Mouse (Mus musculus) cerebellum, postnatal 4 days (tissue): ENCODE data around the gene Gjd3.
"Not testable (repeated sequence)": the region's sequence is repeated elsewhere in the genome, so short reads cannot be mapped to it uniquely, and the experiment has no call there.

Experiments
- DNase-seq, 2 experiments: peaks; one replicate each; pipeline ENCODE4 v3.0.0; 2022; ENCODE audit warnings: low spot score in 2 of 2, mixed read lengths in 1 of 2

Gjd3 gene

DNA sequence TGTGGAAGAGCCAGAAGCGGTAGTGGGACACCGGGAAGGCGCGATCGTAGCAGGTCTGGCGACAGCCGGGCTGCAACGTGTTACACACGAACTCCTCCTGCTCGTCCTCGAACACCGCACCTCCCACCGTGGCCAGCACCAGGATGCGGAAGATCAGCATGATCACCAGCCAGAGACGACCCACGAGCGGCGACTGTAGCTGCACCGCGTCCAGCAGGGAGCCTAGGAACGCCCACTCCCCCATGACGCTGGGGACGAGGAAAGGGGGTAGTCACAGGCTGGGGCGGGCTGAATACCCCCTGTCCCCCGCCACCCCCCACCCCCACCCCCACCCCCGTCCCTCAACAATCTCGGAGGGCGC lies at the start of gene Gjd3:
Gene Gjd3 (minus strand): TSS at position 244 of the 361 bp plus-strand sequence.
- no peak for DNase-seq

DNA sequence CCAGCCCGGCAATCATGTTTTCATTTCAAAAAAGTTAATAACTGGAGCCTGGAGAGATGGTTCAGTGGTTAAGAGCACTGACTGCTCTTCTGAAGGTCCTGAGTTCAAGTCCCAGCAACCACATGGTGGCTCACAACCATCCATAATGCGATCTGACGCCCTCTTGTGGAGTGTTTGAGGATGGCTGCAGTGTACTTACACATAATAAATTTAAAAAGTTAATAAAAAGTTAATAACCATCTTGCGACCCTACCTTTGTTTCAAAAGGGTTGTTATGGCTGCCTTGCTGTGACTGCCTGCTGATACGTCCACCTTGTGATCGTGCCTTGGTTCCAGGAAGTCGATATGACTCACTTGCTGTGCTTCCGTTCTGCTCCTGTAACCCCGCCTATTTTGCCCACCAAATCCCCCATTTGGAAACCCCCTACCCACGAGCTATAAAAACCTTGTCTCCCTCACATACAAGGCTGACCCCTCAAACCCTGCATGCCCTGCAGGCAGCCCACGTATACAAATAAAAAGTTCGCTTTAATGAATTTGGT lies 44.2 kb upstream of the Gjd3 start:
- no peak for DNase-seq

DNA sequence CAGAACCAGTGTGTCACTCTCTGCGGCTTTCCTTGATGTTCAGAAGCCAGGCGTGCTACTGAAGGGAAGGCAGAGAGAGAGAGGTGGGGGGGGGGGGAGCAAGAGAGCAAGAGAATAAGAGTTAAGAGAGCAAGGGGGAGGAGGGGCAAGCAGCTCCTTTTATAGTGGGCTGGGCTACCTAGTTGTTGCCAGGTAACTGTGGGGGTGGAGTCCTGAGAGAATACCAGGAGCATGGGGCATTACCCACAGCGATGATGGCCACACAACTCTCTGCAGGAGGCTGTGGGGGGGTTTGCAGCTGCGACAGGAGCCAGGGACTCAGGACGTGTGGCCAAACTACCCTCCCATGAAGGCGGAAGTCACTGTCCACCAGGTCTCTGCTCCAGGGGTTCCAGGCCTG lies 43.1 kb upstream of the Gjd3 start:
- no peak for DNase-seq

DNA sequence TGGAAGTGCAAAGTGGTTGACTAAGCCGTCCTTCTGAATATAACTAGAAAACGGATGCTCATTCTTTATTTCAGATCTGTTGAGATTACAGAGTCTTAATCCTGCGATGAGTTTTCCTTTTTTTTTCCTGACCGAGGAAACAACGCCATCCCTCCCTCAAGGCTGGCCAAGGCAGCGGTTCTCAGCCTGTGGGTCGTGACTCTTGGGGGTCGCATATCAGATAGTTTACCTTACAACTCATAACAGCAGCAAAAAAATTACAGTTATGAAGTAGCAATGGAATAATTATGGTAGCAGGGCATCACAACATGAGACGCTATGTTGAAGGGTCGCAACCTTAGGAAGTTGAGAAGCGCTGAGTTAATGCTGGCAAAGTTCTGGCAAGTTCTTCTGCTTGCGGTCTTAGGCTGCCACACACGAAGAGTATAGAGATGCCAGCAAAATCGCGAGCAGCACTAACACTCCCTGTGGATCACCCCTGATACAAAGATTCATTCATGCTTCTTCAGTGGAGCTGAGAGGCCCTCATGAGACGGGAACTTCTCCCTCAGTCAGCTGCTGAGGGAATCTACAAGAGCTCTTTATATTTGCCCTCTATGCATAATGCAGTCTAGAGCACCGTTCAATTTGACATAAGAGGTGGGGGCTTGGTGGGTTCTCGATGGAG lies 41.8 kb upstream of the Gjd3 start:
- DNase-seq = no peak

DNA sequence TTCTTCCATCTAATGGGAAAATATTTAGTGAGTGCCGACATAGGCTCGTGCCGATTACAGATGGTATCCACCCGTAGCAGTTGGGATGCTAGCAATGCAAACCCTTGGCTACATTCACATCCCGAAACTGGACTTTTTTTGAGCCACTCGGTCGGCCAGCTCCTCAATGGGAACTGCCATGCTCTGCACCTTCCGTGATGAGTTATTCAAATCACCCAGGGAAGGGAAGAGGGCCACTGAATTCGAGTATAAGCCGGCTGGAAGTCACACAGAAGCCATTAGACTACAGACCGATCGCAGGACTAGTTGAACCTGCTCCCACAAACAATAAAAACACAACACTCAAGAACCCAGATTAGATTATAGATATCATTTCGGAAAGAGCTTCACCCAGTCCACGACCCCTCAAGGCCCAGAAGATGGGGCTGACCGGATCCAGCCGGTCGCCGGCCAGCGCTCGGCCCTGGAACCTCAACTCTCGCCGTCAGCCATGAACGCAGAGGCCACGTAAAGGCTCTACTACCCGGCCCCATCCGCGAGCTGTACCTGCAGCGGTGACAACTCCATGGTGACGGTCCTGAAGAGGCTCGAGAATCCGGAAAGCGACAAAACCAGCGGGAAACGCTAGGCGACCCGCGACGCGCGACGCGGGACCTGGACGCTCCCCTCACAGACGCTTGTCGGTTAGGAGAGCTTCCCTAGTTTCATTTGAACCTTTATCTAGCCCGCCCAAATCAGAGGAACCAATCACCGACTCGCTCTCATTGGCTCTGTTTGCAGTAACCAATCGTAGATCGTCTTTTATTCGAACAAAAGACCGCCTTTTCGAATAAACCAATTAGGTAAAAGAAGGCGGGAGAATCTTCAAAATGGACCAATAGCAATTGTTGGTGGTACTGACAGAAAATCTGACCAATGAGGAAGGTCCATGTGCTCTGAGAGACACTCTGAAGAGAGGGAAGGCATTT lies 41.0 kb upstream of the Gjd3 start, which contains the start of gene Top2a:
Gene Top2a (minus strand): TSS at position 690 of the 968 bp plus-strand sequence.
- peak; percentile 83 to 98 for DNase-seq

DNA sequence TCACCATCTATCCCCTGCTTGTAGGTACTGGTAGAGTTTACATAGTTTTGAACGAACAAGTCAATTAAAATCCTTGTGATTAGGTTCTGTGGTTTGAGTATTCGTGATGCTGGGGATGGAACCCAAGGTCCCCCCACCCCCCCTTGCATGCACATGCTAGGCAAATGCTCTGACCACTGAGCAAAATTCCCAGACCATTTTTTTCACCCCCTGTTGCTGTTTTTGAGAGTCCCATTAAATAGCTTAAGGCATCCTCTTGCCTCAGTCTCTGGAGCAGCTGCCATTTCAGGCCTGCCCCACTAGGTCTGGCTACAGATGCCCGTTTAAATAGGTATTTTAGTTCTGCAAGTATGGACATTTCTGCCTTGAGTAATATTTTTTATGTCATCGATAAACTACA lies 40.3 kb upstream of the Gjd3 start:
- DNase-seq = no peak

DNA sequence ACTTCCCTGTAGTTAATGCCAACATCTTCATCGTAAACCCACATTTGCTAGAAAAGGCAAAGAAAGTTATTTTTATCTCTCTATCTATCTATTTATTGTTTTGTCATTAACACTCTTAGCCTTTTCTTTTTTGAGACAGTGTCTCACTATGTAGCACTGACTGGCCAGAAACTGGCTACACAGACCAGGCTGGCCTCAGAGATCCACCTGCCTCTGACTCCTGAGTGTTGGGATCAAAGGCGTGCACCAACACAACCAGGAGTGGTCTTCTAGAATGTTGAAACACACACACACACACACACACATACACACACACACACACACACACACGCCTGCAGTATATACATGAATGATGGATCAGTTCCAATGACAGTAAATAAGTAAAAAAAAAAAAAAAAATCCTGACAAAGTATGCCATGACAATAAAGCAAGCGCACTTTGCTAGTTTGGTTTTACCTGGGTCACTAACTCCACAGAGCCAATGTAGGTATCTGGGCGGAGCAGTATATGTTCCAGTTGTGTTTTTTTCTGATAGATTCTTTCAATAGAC lies 39.6 kb upstream of the Gjd3 start:
- DNase-seq = no peak

DNA sequence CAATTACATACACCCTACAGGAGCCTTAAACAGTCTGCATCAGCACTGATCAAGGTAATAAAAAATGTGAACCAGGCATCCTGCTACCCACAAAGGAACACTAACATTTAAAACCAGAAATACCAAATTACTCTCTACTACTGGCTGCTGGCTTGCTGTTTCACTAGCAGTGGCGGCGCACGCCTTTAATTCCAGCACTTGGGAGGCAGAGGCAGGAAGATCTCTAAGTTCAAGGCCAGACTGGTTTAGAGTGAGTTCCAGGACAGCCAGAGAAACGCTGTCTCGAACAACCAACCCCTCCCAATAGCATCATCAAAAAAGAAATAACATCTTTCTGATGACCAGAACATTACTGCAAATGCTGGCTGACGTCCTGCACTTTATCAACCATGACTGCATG lies 37.0 kb upstream of the Gjd3 start:
- DNase-seq = no peak

DNA sequence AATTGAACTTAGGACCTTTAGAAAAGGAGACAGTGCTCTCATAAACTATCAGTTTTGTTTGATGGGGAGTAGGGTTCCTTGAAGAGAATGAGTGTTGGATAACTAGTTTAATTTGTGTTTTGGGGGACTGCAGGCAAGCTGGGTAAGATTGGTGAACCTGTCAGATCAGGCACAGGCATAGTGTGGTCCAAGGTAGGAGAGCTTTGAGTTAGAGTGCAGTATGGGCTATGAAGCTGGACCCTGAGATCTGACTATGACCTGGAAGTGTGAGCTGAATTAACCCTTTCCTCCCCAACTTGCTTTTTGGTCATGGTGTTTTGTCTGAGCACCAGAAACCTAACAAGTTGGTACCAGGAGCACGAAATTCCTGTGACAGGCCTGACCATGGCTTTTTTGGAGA lies 31.0 kb upstream of the Gjd3 start:
- DNase-seq = no peak

DNA sequence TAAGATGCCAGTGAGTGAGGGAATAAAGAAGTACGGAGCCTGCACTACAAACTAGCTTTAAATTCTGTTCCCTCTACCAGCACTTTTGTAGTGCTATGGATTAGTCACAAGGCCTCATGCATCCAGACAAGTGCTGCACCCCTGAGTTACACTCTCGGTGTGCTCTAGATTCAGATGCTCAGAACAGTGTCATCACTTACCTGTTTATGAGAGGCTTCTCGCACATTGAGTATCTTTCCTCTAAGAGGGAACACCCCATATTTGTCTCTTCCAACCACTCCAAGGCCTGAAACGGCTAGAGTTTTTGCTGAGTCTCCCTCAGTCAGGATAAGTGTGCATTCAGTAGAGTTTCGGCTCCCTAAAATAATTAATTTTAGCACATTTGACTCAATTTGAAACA lies 27.9 kb upstream of the Gjd3 start:
- DNase-seq = no peak

DNA sequence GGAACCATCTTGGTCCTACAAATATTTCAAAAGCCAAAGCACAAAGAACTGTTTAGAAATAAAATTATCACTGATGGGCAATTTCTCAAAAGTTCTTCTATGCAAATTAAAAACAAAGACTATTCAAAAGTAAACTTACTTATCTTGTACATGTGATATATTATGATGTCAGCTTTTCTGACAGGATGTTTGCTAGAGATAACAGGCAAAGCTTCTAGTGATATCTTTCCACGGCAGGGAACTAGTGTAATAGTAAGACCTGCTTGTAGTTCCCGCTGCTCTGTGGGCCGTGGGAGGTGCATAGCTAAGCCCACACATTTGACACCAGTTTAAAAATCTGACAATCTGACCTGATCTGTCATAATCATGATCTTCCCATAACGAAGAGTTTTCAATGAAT lies 27.3 kb upstream of the Gjd3 start:
- DNase-seq = no peak

DNA sequence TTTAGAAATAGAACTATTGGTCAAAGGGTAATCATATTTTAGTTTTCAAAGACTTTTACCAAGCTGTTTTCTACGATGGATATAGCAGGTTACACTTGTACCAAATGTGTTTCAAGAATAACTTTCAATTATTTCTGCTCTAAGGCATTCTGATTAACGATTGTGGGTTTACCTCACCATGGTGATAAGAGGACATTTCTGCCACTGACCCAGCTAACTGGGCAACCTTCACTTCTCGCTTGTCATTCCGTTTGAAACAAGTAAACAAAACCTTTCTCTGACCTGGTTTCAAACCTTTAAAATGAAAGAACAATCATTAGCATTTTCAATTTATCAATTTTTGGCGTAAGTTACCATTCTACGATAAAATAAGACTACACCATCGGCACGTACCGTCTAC lies 24.0 kb upstream of the Gjd3 start:
- DNase-seq = no peak

DNA sequence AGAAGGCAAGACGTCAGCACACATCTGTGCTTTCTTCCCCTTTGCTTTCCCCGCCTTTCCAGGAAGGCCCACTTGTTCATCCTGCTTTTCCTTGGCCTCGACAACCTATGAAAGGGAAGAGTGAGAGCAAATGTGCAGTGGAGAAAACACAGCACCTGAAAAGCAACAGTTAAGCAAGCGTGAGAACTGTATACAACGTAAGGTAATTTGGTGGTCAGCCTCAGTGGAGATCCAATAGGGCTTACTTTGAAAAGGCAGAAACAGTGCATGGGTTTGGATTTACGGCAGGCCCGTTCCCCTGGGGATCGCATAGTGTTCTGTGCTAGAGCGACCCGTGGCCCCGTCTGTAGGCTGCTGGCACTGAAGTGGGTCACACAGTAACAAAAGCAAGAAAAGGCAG lies 16.4 kb upstream of the Gjd3 start:
- no peak for DNase-seq

DNA sequence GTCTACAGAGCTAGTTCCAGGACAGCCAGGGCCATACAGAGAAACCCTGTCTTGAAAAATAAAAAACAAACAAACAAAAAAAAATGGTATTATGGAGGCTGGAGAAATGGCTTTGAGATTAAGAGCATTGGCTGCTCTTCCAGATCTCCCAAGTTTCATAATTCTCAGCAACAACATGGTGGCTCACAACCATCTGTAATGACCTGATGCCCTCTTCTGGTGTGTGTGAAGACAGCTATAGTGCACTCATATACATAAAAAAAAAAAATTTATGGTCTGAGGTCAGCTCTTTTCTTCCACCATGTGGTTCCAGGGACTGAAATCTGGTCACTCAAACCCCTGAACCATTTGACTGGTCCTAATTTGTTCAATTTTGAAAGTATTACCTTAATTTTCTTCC lies 16.0 kb upstream of the Gjd3 start:
- DNase-seq = no peak

DNA sequence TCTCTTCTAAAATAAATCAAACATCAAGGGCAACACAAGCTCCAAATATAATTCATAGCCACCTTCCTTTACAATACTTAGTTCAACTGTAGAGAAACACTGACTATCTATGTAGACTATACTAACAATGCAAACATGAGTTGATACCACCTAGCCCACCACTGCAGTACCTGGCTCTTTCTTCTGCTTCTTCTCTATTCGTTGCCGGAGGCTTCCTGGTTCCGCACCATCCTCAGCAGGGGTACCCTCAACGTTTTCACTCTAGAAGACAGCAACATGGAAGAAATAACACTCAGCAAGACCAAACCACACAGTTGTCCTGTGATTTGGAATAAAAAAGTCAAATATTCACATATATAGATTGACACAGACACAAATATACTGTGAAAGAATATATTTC lies 14.8 kb upstream of the Gjd3 start:
- DNase-seq = no peak

DNA sequence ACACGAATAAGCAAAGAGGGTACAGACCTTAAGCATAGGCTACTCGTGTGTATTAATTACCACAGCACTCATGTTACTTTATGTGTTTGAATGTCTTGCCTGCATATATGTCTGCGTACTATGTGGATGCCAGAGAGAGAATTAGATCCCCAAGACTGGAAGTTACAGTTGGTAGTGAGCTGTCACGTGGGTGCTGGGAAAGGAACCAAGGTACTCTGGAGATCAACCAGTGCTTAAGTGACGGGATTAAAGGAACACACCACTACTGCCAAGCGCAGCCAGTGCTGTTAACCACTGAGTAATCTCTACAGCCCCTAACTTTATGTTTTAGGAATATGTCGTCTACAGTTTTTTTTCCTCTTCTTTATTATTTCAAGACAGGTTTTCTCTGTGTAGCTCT lies 13.2 kb upstream of the Gjd3 start:
- DNase-seq = no peak

DNA sequence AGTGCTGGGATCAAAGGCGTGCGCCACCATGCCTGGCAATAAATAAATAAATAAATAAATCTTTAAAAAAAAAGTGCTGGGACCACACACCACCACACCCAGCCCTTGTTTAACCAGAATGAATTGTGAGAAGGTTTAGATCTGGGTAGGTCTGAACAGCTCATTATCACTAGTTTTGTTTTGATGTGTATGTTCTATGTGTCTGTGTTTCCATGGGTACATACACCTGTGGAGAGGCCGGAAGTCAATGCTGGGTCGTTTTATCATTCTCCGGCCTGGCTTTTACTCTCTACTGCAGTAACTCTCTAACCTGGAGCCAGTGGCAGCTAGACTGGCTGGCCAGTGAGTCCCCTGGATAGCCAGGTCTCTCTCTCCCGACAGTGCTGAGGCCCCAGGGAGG lies 8.1 kb upstream of the Gjd3 start:
- DNase-seq = no peak

DNA sequence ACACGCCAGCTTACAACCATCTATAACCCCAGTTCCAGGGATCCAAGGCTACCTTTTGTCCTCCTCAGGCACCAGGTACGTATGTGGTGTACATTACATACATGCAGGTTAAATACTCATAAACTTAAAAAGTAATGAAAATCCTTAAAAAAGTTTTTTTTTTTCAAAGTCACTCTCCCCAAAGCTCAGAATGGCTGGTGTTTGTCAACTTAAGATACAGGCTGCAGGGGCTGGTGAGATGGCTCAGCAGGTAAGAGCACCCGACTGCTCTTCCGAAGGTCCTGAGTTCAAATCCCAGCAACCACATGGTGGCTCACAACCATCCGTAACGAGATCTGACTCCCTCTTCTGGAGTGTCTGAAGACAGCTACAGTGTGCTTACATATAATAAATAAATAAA lies 5.4 kb upstream of the Gjd3 start:
- not testable (repeated sequence) for DNase-seq

DNA sequence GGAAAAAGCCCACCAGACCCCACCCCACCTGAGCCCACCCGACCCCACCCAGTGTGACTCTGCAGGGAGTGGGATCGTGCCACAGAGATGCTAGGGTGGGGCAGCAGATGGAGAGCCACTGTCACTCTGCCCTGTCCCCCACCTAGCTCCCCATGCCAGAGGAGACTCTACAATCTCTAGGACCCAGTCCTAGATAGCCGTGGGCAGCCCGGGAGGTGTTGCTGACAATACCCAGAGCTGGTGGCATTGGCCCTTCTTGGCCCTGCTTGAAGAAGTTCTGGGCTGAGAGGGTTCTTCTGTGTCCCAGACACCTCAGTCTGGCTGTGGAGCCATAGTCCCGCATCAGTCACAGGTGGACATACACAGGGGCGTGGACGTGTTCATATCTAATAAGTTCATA lies 2.7 kb upstream of the Gjd3 start:
- DNase-seq = no peak

DNA sequence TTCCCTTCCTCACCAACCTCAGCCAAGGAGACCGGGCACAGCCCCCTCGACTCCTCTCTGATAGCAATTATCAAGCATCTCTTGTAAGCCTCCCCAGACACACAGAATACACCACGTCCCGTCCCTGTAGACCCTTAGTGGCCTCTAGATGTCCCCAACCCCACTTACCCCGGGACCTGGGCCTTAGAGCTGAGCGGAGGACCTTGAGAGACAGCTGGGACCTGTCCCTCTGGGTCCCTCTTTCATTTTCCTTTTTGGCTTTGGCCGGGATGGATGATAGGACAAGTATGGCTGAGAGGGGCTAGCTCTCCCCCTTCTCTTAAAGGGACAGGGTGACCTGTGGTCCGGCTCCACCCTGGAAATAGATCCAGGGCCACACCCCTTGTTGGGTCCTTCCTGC lies 735 bp upstream of the Gjd3 start:
- DNase-seq = no peak

DNA sequence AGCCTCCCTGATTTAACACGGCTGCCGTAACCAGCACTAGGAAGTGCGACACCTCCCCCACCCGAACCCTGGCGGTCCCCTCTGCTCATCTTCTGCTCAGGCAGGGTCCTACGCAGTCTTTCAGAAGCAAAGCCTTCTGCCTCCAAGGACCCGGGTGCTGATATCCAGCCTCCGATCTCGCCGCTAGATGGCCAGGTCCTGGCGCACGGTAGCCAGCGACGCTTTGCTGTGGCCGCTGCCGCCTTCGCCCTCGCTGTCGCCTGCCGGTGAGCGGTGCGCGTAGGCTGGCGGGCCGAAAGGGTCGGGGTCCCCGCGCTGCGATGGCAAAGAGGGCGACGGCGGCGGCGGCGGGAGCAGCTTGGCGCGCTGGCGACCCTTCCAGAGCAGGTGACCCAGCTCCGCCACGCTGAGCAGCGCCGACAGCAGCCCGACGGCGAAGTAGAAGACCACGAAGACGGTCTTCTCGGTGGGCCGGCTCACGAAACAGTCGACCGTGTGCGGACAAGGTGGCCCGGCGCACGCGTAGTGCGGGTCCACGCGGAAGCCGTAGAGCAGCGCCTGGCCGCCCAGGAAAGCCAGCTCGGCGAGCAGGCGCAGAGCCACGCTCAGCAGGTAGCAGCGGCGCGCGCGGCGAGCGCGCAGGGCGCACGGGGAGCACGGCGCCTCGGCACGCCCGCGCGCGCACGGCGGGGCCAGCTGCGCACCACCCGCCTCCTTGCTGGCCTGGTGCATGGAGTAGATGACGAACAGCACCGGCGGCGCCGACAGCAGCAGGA lies 631 bp downstream of the Gjd3 start:
- peak in 1 of 2 experiments; percentile 81 for DNase-seq
